ENCODE assay signal across 8 mouse cellular contexts in the genomic region with DNA sequence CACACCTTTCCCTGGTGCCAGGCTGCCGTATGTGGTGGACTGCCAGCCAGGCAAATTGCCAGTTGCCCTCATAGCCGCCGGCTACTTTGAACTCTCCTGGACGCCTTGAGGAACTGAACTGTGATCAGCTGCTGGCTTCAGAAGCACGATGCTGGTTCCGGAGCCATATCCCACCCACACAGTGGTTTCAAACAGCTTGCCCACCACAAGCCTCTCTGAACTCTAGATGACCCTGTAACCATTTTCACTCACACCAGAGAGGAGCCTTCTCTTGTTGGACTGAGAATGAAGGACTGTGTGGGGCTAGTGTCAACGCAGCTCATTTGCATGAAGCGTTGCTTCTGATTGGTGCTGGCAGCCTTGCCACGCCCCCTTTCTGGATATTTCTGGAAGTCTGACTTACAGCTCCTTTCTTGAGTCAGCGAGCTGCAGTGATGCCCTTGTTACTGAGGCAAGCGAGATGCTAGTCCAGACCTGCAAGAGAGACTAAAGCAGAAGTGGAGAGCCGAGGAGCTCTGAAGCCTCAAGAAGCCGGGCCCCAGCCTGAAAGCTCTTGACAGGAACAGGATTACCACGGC. TPM values are rescaled to one million over a fixed set of nuclear protein-coding genes. Genes with fewer than 3 reads are reported as not detected.
A peak's percentile ranks its signal among the peaks of the same experiment; 100 is the strongest.
DNase-seq lines count a peak whose midpoint lies in the region; ATAC-seq lines count a peak whose summit lies in the region.

No protein-coding gene starts in this region.

- WGBS in kidney, embryonic 15.5 days = 53% methylated on average over 14 of the region's 14 CpGs

- ATAC-seq in kidney, embryonic 15.5 days (replicated peaks; ENCODE audit: low FRiP score) = peak; percentile 41; the same call in 1 of the 2 replicates
- ATAC-seq in erythroid progenitor cell, adult 5-6 weeks (replicated peaks; ENCODE audit: low FRiP score, poor library complexity, severe bottlenecking) = no peak

- H3K4me1 ChIP-seq in kidney, embryonic 15.5 days = peaks cover 16% of the 10 kb centered on the region

- peak; percentile 41 to 49 for DNase-seq in layer of hippocampus, postnatal 10 days (ENCODE audit: low spot score in 2 of 2)
- no peak for DNase-seq in layer of hippocampus, adult 8-10 months (ENCODE audit: low spot score in 2 of 2)
- peak; percentile 4 for DNase-seq in c-Kit-positive CD71-positive TER-119-positive erythroid progenitor cells, embryonic 14.5 days (ENCODE audit: low spot score)
- peak; percentile 60 to 78 for DNase-seq in gastrocnemius, adult 8-10 months (ENCODE audit: low spot score in 2 of 2)
- DNase-seq in right cerebral cortex, postnatal 14 days = peak; percentile 27
- DNase-seq in urinary bladder, postnatal 10 days (ENCODE audit: low spot score) = no peak

- H3K4me3 ChIP-seq in kidney, embryonic 15.5 days (replicated peaks) = no peak overlapping the region

- H3K27ac ChIP-seq in kidney, embryonic 15.5 days = no peak overlapping the region

- no peak overlapping the region for H3K9ac ChIP-seq in kidney, embryonic 15.5 days

- H3K36me3 ChIP-seq in kidney, embryonic 15.5 days = no peaks in the 10 kb centered on the region

- H3K9me3 ChIP-seq in kidney, embryonic 15.5 days (replicated peaks) = no peaks in the 10 kb centered on the region

- H3K27me3 ChIP-seq in kidney, embryonic 15.5 days = no peaks in the 10 kb centered on the region

- no peak overlapping the region for H3K4me2 ChIP-seq in kidney, embryonic 15.5 days

RNA-seq across cellular contexts. Expression of gene Aldh1l1, which starts 9.2 kb away (rescaled TPM):
- total RNA-seq in layer of hippocampus, postnatal 10 days (2021) = 10 to 100 TPM; 43.9 to 52.3 TPM
- total RNA-seq in layer of hippocampus, adult 8-10 months (2022) = 10 to 100 TPM; 40.8 to 52.0 (median 45.5) TPM
- total RNA-seq in gastrocnemius, adult 8-10 months (2022) = 1 to 10 TPM; 2.4 to 5.5 (median 4.0) TPM
- 11.2 and 13.8 TPM in 2 replicates for polyA plus RNA-seq in kidney, embryonic 15.5 days (2015; fragmentation: Nextera tagmentation; extraction: Ambion mirVana)
- 1.1 TPM in 1 of 2 replicates, not detected in the other for total RNA-seq in erythroid progenitor cell, adult 5-6 weeks (2015; ENCODE audit: low replicate concordance)
- total RNA-seq in erythroid progenitor cell, adult 5-6 weeks (2017; ENCODE audit: low replicate concordance) = 1.8 TPM in 1 of 2 replicates, not detected in the other

RNA-seq across cellular contexts. Expression of gene Klf15, which starts 14.7 kb away (rescaled TPM):
- 10 to 100 TPM; 18.5 to 23.7 TPM for total RNA-seq in layer of hippocampus, postnatal 10 days (2021)
- total RNA-seq in layer of hippocampus, adult 8-10 months (2022) = 10 to 100 TPM; 29.8 to 38.5 (median 34.8) TPM
- total RNA-seq in gastrocnemius, adult 8-10 months (2022) = 10 to 100 TPM; 26.7 to 83.2 (median 44.3) TPM
- 11.7 and 12.6 TPM in 2 replicates for polyA plus RNA-seq in kidney, embryonic 15.5 days (2015; fragmentation: Nextera tagmentation; extraction: Ambion mirVana)
- total RNA-seq in erythroid progenitor cell, adult 5-6 weeks (2015; ENCODE audit: low replicate concordance) = not detected in 2 replicates
- total RNA-seq in erythroid progenitor cell, adult 5-6 weeks (2017; ENCODE audit: low replicate concordance) = 0.08 and 0.39 TPM in 2 replicates

RNA-seq across cellular contexts. Expression of gene Cfap100, which starts 48.4 kb away (rescaled TPM):
- 1 to 10 TPM; 8.8 to 9.2 TPM for total RNA-seq in layer of hippocampus, postnatal 10 days (2021)
- total RNA-seq in layer of hippocampus, adult 8-10 months (2022) = 10 to 100 TPM; 12.1 to 18.5 (median 13.7) TPM
- under 1 TPM in 1 of 4 experiments, not detected in 3; 0.56 TPM for total RNA-seq in gastrocnemius, adult 8-10 months (2022)
- 0.30 and 0.58 TPM in 2 replicates for polyA plus RNA-seq in kidney, embryonic 15.5 days (2015; fragmentation: Nextera tagmentation; extraction: Ambion mirVana)
- total RNA-seq in erythroid progenitor cell, adult 5-6 weeks (2015; ENCODE audit: low replicate concordance) = not detected in 2 replicates
- not detected in 2 replicates for total RNA-seq in erythroid progenitor cell, adult 5-6 weeks (2017; ENCODE audit: low replicate concordance)

Comparison
In these comparisons a context has a peak if more than half of its experiments do, and no peak if none do; other contexts are left out.
1. DNase-seq: peak in layer of hippocampus, postnatal 10 days (2 of 2), c-Kit-positive CD71-positive TER-119-positive erythroid progenitor cells, embryonic 14.5 days (single experiment), gastrocnemius, adult 8-10 months (2 of 2) and right cerebral cortex, postnatal 14 days (single experiment); none in layer of hippocampus, adult 8-10 months (0 of 2) and urinary bladder, postnatal 10 days (single experiment).
2. RNA of gene Aldh1l1, which starts 9.2 kb away (total RNA-seq): 43.9 to 52.3 TPM in layer of hippocampus, postnatal 10 days and 40.8 to 52.0 TPM in layer of hippocampus, adult 8-10 months; 2.4 to 5.5 TPM in gastrocnemius, adult 8-10 months and 1.1 to 1.8 TPM in erythroid progenitor cell, adult 5-6 weeks; every median in the first group is over 4 times any median in the second.
3. RNA of gene Klf15, which starts 14.7 kb away (total RNA-seq): 26.7 to 83.2 TPM in gastrocnemius, adult 8-10 months, 29.8 to 38.5 TPM in layer of hippocampus, adult 8-10 months and 18.5 to 23.7 TPM in layer of hippocampus, postnatal 10 days; 0.08 to 0.39 TPM in erythroid progenitor cell, adult 5-6 weeks; every median in the first group is over 10 times any median in the second.
4. RNA of gene Cfap100, which starts 48.4 kb away (total RNA-seq): 12.1 to 18.5 TPM in layer of hippocampus, adult 8-10 months and 8.8 to 9.2 TPM in layer of hippocampus, postnatal 10 days; 0.56 TPM in gastrocnemius, adult 8-10 months and not detected in erythroid progenitor cell, adult 5-6 weeks; every median in the first group is over 4 times any median in the second.